Mouse (Mus musculus) heart, postnatal 10 days (tissue): ENCODE data around the gene Adipor2. TPM values are rescaled to one million over a fixed set of nuclear protein-coding genes. Genes with fewer than 3 reads are reported as not detected.
A peak's percentile ranks its signal among the peaks of the same experiment; 100 is the strongest.
"Not testable (repeated sequence)": the region's sequence is repeated elsewhere in the genome, so short reads cannot be mapped to it uniquely, and the experiment has no call there.

ENCODE experiments used
- DNase-seq, 2 experiments: peaks; one replicate each; pipeline ENCODE4 v3.0.0; 2021
- intact Hi-C: fragments of 180-260 bp; cut with DNase I; formaldehyde crosslinking; loops from one replicate; pipeline ENCODE4 v1.15.1; 2025
- total RNA-seq, 2 experiments: library from RNA; stranded (reverse); gene quantifications; 2 replicates each; pipeline ENCODE4 v1.2.3; 2021

The Adipor2 gene
- 10 to 100 TPM; 59.0 to 61.0 TPM for total RNA-seq

GRCm38 (mm10) chr6:119417354-119417753 is at the start of gene Adipor2:
Gene Adipor2 (minus strand): TSS chr6:119417704.
- intact Hi-C loops: no loop called here
- peak; percentile 63 to 73 for DNase-seq

DNA sequence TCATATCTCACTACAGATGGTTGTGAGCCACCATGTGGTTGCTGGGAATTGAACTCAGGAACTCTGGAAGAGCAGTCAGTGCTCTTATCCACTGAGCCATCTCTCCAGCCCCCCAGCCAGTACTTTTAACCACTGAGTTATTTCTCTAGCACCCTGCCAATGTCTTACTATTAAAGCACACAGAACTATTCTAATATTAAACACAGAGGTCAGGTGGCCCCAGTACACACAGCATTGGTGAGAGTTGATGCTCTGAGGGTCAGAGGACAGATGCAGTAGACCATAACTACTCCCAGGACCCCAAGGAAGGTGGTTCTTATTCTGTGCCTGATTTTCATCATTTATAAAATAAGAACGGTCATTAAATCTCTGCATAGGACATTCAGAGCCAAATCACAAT is 48.7 kb upstream of the Adipor2 start:
- DNase-seq: no peak
- intact Hi-C loops: no loop called here

DNA sequence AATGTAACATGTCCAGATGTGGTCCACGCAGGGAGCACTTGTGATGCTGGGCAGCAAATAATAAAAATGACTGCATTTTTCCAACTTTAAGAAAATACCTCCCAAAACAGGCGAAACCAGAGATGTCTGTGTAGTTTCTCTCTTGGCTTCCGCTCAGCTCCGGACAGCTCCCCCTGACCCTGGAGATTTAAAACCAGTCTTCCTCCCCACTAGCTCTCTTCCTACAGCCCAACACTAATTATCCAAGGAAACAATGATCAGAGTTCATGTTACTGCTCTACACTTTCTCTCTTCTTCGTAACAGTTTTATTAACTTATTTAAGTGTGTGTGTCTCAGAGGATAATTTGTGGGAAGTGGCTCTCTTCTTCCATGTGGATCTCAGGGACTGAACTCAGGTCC is 42.9 kb upstream of the Adipor2 start:
- intact Hi-C loops: no loop called here
- DNase-seq: no peak

DNA sequence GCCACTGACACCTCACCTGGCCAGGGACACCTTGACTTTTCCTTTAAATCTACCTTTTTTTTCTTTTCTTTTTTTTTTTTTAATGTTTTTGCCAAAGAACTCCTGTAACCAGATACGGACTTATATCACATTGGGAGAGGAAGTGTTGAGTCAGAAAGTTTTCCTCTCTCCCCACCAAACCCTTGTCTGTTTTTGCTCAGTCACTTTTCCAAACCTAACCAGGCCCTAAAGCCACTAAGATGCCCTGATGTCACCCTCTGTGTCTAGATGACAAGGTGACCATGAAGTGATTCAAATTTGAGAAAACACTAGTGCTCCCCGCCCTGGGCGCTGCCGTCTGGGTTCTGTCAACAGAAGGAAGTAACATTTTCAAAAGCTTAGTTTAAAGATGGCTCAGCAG is 41.5 kb upstream of the Adipor2 start:
- intact Hi-C loops: no loop called here
- no peak for DNase-seq

- intact Hi-C loops: no loop called here
- DNase-seq: no peak
These were observed 40.7 kb upstream of the Adipor2 start for GRCm38 (mm10) chr6:119458166-119458565.

GRCm38 (mm10) chr6:119451981-119452499 is 34.5 kb upstream of the Adipor2 start:
- intact Hi-C loops: loop anchor here (2.0 kb wide), 1 partner anchor 27 kb away; the partner anchor contains the start of gene Fbxl14
- DNase-seq: peak; percentile 61 to 72

- intact Hi-C loops: loop anchor here (2.0 kb wide), 1 partner anchor 28 kb away; the partner anchor contains the start of gene Fbxl14
- no peak for DNase-seq
These were observed 33.8 kb upstream of the Adipor2 start for GRCm38 (mm10) chr6:119450965-119451943.

GRCm38 (mm10) chr6:119449060-119449499 is 31.6 kb upstream of the Adipor2 start:
- intact Hi-C loops: no loop called here
- DNase-seq: peak; percentile 65 to 80

DNA sequence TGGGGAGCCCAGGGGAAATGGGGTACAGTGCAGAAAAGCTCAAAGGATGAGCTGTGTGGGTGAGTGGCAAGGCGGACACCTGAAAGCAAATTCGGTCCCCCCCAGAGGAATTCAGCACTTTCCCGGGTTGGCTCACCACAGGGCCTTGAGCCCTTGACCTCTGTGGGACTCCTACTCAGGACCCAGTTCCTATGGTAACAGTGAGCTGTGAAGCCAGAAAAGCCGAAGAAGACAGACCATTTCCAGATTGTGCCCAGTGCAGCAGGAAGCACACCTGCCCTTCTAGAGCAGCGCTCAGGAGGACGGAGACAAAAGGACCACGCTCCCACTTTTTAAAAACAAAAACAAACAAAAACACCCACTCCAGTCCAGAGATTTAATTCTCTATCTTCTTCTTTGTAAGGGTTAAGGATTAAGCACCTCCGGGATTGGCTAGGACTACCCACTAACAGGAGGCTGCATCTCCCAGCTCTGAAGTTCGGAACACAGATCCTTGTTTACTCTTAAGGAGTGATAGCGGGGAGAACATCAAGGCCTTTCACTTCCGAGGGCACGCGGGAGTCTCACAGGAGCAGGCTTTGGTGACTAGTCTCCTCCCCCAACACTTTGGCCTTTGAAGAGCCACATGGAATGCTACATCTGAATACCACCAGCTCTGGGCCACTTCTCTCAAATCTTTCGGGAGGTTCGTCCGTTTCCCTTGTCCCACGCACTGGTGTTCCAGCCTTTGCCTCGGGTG is 31.0 kb upstream of the Adipor2 start:
- intact Hi-C loops: no loop called here
- peak in 1 of 2 experiments; percentile 51 for DNase-seq

DNA sequence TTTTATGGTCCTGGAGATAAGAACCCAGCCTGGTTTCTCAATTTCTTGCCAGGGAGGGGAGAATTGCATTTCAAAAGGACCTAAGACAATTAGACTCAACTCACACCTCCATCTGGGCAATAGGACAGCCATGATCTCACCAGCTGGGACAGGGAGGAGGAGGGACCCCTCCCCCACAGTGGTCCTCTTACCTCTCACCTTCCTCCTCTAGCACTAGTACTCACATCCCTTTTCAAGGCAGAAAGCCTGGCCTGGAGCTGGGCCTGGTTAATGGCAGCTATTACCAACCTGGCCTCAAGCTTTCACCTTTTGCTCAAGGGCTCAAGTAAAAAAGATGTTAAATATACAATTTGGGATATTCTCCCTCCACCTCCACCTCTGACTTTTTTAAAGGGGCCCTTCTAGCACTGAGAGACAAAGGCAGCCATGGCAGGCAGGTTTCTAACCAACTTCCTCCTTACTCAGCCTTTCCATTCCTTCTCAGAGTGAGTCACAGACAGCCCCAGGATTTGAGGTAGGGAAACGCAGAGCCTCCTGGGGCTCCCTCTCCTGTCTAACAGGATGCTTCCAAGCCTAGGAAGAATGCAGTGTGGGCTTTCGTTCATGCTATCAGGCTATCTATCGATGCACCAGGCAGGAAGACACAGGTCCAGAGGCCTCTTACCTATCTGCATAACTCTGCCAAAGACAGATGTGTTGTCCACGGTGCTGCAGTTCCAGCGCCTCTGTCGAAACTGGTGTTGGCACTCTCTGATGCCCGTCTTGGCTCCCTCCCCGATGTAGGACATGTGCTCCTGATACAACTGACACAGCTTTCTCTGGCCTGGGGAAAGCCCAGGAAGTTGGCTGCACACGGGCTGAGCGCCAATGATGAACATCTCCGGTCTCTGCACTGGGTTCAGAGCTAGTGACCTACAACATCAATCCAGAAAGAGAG is 28.4 kb upstream of the Adipor2 start:
- intact Hi-C loops: no loop called here
- DNase-seq: peak; percentile 66 to 71

DNA sequence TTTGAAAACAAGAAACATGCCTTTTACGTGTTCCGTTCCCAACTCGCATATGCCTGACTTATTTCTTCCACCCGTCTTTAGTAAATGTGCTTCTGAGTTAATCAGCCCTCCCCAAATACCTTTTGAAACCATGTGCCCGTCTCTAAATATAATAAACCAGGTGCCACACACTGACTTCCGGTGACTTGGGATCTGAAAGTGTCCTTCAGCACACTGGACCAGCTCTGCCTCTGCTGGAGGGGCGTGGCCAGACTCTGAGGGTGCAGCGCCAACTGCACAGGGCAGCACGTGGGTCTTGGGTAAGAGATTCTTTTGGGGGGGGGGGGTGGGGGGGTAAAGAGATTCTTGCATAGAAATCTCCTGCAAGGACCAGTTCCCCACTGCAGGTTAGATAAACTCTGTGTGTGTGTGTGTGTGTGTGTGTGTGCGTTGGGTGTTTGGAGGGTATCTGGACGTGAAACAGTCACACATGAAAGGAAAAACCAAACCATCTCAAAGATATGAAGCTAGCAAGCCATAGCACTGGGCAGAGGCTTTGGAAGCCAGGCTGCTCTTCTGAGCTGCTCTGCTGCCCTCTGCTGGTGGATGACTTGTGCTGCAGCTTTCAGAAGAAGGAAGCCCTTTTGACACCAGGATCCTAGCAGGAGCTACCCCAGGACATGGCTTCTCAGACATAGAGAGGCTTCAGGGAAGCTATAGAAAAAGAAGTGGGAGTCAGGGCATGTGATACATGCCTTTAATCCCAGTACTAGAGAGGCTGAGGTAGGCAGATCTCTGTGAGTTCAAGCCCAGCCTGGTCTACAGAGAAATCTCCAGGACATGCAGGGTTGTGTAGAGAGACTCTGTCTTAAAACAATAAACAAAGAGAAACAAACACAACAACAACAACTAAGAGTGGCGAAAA is 26.5 kb upstream of the Adipor2 start:
- peak; percentile 86 to 91 for DNase-seq

GRCm38 (mm10) chr6:119442729-119443128 is 25.2 kb upstream of the Adipor2 start:
- not testable (repeated sequence) for DNase-seq

More for the DNA sequence above, 26.5 kb upstream of the Adipor2 start:
- intact Hi-C loops: loop anchor here (1.0 kb wide), 1 partner anchor 224 kb away; no protein-coding TSS in a partner anchor

GRCm38 (mm10) chr6:119437894-119438761 is 20.6 kb upstream of the Adipor2 start:
- DNase-seq: no peak
- intact Hi-C loops: no loop called here

More at GRCm38 (mm10) chr6:119442729-119443128, 25.2 kb upstream of the Adipor2 start:
- intact Hi-C loops: not testable (repeated sequence)

DNA sequence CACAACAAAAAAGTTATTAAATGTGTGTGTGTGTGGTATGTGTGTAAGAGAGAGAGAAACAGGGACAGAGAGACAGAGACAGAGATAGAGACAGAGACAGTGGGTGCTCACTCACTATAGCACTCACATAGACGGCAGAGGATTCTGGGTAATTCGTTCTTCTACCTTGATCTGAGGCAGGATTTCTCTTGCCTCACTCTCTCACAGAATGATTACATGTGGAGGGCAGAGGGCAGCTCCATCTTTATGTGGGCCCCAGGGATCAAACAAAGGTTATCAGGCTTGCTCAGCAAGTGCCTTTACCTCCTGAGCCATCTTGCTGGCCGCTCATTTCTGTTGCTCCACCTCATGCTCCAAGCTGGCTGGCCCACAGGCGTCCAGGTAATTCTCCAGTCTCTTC is 16.9 kb upstream of the Adipor2 start:
- intact Hi-C loops: loop anchor here (5.0 kb wide), 3 partner anchors 47 to 87 kb away; no protein-coding TSS in a partner anchor
- no peak for DNase-seq

- intact Hi-C loops: loop anchor here (5.0 kb wide), 3 partner anchors 45 to 85 kb away; no protein-coding TSS in a partner anchor
- DNase-seq: no peak
These were observed 14.3 kb upstream of the Adipor2 start for GRCm38 (mm10) chr6:119431751-119432324.

DNA sequence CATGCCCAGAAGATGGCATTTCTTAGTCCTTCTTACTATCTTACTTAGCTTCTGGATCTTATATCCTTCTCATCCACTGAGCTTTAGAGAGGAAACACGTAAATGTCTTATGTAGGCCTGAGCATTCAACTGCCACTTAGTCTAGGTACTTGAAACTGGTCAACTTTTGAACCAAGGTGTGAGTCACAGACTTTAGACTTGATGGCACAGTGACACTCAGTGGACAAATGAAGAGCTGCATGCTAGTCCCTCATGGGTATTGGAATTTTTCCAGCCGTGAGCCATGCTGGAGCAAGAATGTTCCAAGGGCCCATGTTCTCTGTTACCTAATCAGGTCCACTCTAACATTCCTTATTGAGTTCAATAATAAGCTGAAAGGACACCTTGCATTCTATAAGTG is 13.0 kb upstream of the Adipor2 start:
- peak; percentile 77 to 85 for DNase-seq
- intact Hi-C loops: loop anchor here (1.0 to 5.0 kb wide), 4 partner anchors 43 to 210 kb away; no protein-coding TSS in a partner anchor

DNA sequence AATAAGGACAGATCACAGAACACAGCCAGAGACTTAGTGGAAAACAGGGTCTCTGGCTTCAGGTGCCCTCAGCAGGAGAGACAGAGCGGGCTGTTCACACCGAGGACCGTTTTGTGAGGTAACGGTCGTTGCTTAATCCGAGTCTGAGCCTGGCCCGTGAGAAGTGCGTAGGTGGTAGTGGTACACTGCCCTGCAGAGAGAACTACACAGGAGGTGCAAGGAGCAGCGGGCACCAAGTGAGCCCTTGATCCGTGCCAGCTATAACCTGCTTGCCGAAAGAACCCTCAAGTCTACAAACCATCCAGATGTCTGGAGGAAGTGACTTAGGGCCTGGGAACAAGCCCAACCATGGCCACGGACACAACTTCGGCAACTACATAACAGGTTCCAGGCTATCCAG is 11.8 kb upstream of the Adipor2 start:
- intact Hi-C loops: no loop called here
- no peak for DNase-seq
